Mouse (Mus musculus) layer of hippocampus, adult 9-11 months (tissue): ENCODE data around the gene Gm17617.

Source experiments
- DNase-seq: peaks from one replicate; pipeline ENCODE4 v3.0.0; 2022

The Gm17617 gene

GRCm38 (mm10) chr13:55133448-55133847 is at the start of gene Gm17617:
Gene Gm17617, minus strand, starts transcription at chr13:55133548.
- DNase-seq = no peak

GRCm38 (mm10) chr13:55182173-55182894 is 49.0 kb upstream of the Gm17617 start:
- peak; percentile 59 for DNase-seq

GRCm38 (mm10) chr13:55181786-55182172 is 48.4 kb upstream of the Gm17617 start:
- DNase-seq = no peak

GRCm38 (mm10) chr13:55179591-55179990 is 46.2 kb upstream of the Gm17617 start:
- DNase-seq = no peak

GRCm38 (mm10) chr13:55178556-55178955 is 45.2 kb upstream of the Gm17617 start:
- peak; percentile 65 for DNase-seq

- no peak for DNase-seq
These were observed 44.7 kb upstream of the Gm17617 start for GRCm38 (mm10) chr13:55177903-55178496.

- no peak for DNase-seq
These were observed 42.9 kb upstream of the Gm17617 start for GRCm38 (mm10) chr13:55176265-55176664.

GRCm38 (mm10) chr13:55174347-55174746 is 41.0 kb upstream of the Gm17617 start:
- DNase-seq = no peak

GRCm38 (mm10) chr13:55172336-55172770 is 39.0 kb upstream of the Gm17617 start:
- no peak for DNase-seq

- DNase-seq = peak; percentile 76
These were observed 38.4 kb upstream of the Gm17617 start for GRCm38 (mm10) chr13:55171517-55172335.

GRCm38 (mm10) chr13:55168958-55169369 is 35.6 kb upstream of the Gm17617 start:
- DNase-seq = peak; percentile 79

- DNase-seq = no peak
These were observed 34.9 kb upstream of the Gm17617 start for GRCm38 (mm10) chr13:55168255-55168654.

- DNase-seq = no peak
These were observed 34.5 kb upstream of the Gm17617 start for GRCm38 (mm10) chr13:55167798-55168197.

GRCm38 (mm10) chr13:55166806-55167725 is 33.7 kb upstream of the Gm17617 start:
- no peak for DNase-seq

GRCm38 (mm10) chr13:55165831-55166339 is 32.5 kb upstream of the Gm17617 start:
- no peak for DNase-seq

- DNase-seq = no peak
These were observed 30.2 kb upstream of the Gm17617 start for GRCm38 (mm10) chr13:55163553-55163952.

GRCm38 (mm10) chr13:55162365-55162764 is 29.0 kb upstream of the Gm17617 start:
- no peak for DNase-seq

GRCm38 (mm10) chr13:55153951-55154350 is 20.6 kb upstream of the Gm17617 start:
- DNase-seq = no peak

- DNase-seq = no peak
These were observed 19.5 kb upstream of the Gm17617 start, which contains the start of gene Fgfr4 for GRCm38 (mm10) chr13:55152621-55153415. Gene Fgfr4, plus strand, starts transcription at chr13:55152640.

- no peak for DNase-seq
These were observed 6.9 kb upstream of the Gm17617 start for GRCm38 (mm10) chr13:55140271-55140670.

GRCm38 (mm10) chr13:55135382-55135781 is 2.0 kb upstream of the Gm17617 start:
- no peak for DNase-seq
